Mouse (Mus musculus) CH12.LX (cell line): ENCODE data around the gene Trpc2.

ENCODE experiments used
- CHD2 ChIP-seq: IDR thresholded peaks from 2 replicates; pipeline ENCODE4 v1.6.1; 2011; ENCODE audit warnings: low read length, improper control_type of control experiment
- CTCF ChIP-seq, 2 experiments: IDR thresholded peaks in 1 of 2; conservative IDR thresholded peaks in 1 of 2; 2 replicates each; pipeline ENCODE4 v1.5.1; 2011 to 2012; ENCODE audit warnings: low read depth in 2 of 2, low read length in 2 of 2, improper control_type of control experiment in 1 of 2, inconsistent platforms in 1 of 2, mild to moderate bottlenecking in 1 of 2, moderate library complexity in 1 of 2
- E2F4 ChIP-seq: IDR thresholded peaks from 2 replicates; pipeline ENCODE4 v1.6.1; 2011; ENCODE audit warnings: low read depth, low read length, improper control_type of control experiment; ENCODE audit not compliant: insufficient replicate concordance
- MAX ChIP-seq: IDR thresholded peaks from 2 replicates; pipeline ENCODE4 v1.6.1; 2011; ENCODE audit warnings: low read length, improper control_type of control experiment
- MAZ ChIP-seq: IDR thresholded peaks from 2 replicates; pipeline ENCODE4 v1.6.1; 2012; ENCODE audit warnings: low read depth, mild to moderate bottlenecking, inconsistent platforms, low read length, improper control_type of control experiment, moderate library complexity
- PAX5 ChIP-seq: IDR thresholded peaks from 2 replicates; pipeline ENCODE4 v1.6.1; 2012; ENCODE audit warnings: low read length, inconsistent platforms, mixed read lengths
- POLR2A ChIP-seq: IDR thresholded peaks from 2 replicates; pipeline ENCODE4 v1.6.1; 2011; ENCODE audit warnings: low read depth, mild to moderate bottlenecking, improper control_type of control experiment, low read length
- TCF12 ChIP-seq: IDR thresholded peaks from 2 replicates; pipeline ENCODE4 v1.6.1; 2014; ENCODE audit warnings: low read depth, mild to moderate bottlenecking, inconsistent platforms, low read length, improper control_type of control experiment
- USF1 ChIP-seq: IDR thresholded peaks from 2 replicates; pipeline ENCODE4 v1.6.1; 2014; ENCODE audit warnings: low read depth, mild to moderate bottlenecking, inconsistent platforms, low read length, improper control_type of control experiment
- USF2 ChIP-seq: conservative IDR thresholded peaks from 2 replicates; pipeline ENCODE4 v1.6.1; 2011; ENCODE audit warnings: low read depth, low read length, improper control_type of control experiment

DNA sequence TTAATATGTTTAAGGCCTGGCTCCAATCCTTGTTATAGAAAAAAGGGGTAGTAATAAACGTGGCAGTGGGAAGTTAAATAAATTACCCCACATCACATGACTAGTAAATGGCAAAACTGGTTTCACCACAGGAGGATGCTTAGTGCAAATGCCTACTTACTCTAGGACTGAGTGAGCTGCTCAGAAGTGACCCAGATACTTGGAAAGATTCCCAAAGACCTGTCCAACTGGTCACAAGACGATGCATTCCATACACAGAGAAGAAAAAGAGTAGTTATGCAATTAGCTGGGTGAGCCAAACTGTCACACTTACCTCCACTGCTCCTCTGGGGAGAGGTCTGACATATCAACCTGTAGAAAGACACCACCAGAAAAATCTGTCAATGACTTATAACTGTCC is 40.6 kb upstream of the Trpc2 start:
- TF ChIP-seq CTCF (conservative IDR thresholded peaks at IDR 0.05 in 1 of 2, IDR thresholded peaks at IDR 0.05 in 1 of 2; ENCODE audit: low read depth in 2 of 2, low read length in 2 of 2), result no peak
- no peak for TF ChIP-seq USF1
- no peak for TF ChIP-seq MAZ
- no peak for TF ChIP-seq CHD2
- no peak for TF ChIP-seq E2F4
- no peak for TF ChIP-seq USF2
- no peak for TF ChIP-seq POLR2A
- no peak for TF ChIP-seq TCF12
- no peak for TF ChIP-seq PAX5
- no peak for TF ChIP-seq MAX
